Mouse (Mus musculus): ENCODE results near the gene Abcc2. TPM values are rescaled to one million over a fixed set of nuclear protein-coding genes. Genes with fewer than 3 reads are reported as not detected.

The Abcc2 gene
- polyA plus RNA-seq, 1 experiment from 2014 or later = not detected

DNA sequence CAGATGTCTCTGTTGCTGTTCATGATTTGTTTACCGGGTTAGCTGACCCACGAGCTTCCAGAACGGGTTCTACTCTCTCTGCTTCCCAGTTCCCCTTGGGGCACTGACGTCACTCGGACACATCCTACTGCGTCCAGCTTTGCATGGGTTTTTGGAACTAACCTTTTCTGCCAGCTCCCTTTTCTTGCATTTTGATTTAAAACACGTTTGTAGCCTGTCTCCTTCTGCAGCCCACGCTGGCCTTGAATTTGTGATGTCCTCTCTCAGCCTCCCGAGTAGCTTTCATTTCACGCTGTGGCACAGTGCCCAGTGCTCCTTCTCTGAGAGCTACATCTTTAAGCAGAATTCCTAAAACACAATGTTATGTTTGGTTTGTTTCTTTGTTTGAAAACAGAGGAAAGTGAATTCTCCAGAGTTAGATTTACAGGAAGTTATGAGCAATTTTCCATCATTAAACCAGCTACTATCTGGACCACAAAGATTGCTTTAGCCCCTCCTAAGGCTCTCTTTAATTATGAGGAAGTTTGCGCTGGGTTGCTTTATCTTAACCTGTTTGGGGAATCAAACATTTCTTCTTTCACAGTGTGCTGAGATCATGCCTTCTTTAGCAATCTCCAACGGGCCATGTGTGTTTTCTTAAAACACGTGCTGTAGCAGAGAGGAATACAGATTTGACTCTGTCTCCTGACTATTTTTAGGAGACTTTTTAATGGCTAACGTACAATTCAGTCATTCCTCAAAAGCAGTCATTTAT is 33.8 kb downstream of the Abcc2 start:
- Histone ChIP-seq H3K9me3 (ENCODE audit: control insufficient read depth, low read length) (no peaks in the 10 kb centered on the region), H3K27ac (replicated peaks; ENCODE audit: low read depth, low read length) (no peak overlapping the region), H3K4me3 (replicated peaks; ENCODE audit: low read depth, low read length) (no peak overlapping the region), H3K27me3 (ENCODE audit: control insufficient read depth, insufficient read depth, low read length) (no peaks in the 10 kb centered on the region), H3K9ac (replicated peaks; ENCODE audit: low read length) (no peak overlapping the region), H3K4me2 (ENCODE audit: low read length) (no peak overlapping the region), H3K36me3 (ENCODE audit: control insufficient read depth, insufficient read depth, low read length) (no peaks in the 10 kb centered on the region), H3K4me1 (ENCODE audit: control insufficient read depth, insufficient read depth, low read length) (no peaks in the 10 kb centered on the region)
- ATAC-seq (ENCODE audit: low FRiP score, low TSS enrichment) = no peak
- DNase-seq = no peak
- 71% methylated on average over 14 of the region's 14 CpGs for WGBS

DNA sequence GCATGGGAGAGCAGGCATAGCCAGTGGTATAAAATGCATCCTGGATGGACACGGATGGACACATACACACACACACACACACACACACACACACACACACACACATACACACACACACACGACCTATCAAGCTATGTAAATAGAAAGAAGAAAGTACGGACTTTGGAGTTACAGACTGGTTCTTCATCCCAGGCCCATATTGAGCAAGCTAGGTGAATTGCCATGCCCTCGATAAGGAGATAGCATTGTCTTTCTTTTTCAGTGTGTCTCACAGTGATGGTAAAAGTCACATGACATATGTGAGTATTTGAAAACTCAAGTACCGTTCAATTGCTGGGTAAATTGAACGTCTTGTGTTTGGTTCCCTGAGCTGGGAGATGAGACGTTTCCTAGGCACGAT is 44.9 kb downstream of the Abcc2 start:
- Histone ChIP-seq H3K27ac (replicated peaks; ENCODE audit: low read depth, low read length) (no peak overlapping the region), H3K27me3 (ENCODE audit: control insufficient read depth, insufficient read depth, low read length) (no peaks in the 10 kb centered on the region), H3K4me2 (ENCODE audit: low read length) (no peak overlapping the region), H3K4me3 (replicated peaks; ENCODE audit: low read depth, low read length) (no peak overlapping the region), H3K36me3 (ENCODE audit: control insufficient read depth, insufficient read depth, low read length) (no peaks in the 10 kb centered on the region), H3K4me1 (ENCODE audit: control insufficient read depth, insufficient read depth, low read length) (no peaks in the 10 kb centered on the region), H3K9me3 (ENCODE audit: control insufficient read depth, low read length) (no peaks in the 10 kb centered on the region), H3K9ac (replicated peaks; ENCODE audit: low read length) (no peak overlapping the region)
- WGBS = 73% methylated on average over 8 of the region's 8 CpGs
- DNase-seq = no peak
- ATAC-seq (ENCODE audit: low FRiP score, low TSS enrichment) = no peak

DNA sequence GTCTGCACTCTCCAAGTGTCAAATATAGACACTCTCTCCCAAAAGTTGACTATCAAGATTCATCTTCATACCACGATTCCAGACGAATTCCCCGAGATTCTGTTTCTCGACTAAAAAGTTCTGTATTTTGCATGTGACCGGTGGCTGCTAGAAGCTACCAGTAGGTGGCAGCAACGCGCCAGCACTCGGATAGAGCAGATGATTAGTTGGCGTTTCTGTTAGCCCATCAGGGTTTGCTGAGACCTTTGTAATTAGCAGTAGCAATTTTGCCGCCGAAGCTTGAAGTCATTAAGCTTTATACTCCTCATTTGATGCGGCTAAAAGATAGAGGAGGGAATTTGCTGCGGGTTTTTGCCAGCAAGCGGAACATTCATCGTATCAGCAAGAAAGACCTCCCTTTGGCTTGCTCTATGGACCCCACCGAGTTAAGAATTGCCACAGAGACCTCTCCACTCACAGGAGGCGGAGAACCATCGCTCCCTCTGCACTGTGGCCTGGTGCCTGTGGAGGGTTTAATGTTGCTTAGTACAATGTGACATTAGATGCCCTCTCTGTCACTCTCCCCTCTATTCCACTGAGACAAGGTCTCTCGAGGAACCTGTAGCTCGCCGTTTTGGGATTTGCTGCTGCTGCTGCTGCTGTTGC is 50.6 kb downstream of the Abcc2 start:
- Histone ChIP-seq H3K4me2 (ENCODE audit: low read length) (peak overlapping the region; percentile 28), H3K4me3 (replicated peaks; ENCODE audit: low read depth, low read length) (no peak overlapping the region), H3K36me3 (ENCODE audit: control insufficient read depth, insufficient read depth, low read length) (no peaks in the 10 kb centered on the region), H3K9me3 (ENCODE audit: control insufficient read depth, low read length) (no peaks in the 10 kb centered on the region), H3K9ac (replicated peaks; ENCODE audit: low read length) (no peak overlapping the region), H3K4me1 (ENCODE audit: control insufficient read depth, insufficient read depth, low read length) (no peaks in the 10 kb centered on the region), H3K27ac (replicated peaks; ENCODE audit: low read depth, low read length) (no peak overlapping the region), H3K27me3 (ENCODE audit: control insufficient read depth, insufficient read depth, low read length) (no peaks in the 10 kb centered on the region)
- WGBS = 30% methylated on average over 21 of the region's 21 CpGs
- DNase-seq (peak; percentile 91), ATAC-seq (ENCODE audit: low FRiP score, low TSS enrichment) (no peak)

DNA sequence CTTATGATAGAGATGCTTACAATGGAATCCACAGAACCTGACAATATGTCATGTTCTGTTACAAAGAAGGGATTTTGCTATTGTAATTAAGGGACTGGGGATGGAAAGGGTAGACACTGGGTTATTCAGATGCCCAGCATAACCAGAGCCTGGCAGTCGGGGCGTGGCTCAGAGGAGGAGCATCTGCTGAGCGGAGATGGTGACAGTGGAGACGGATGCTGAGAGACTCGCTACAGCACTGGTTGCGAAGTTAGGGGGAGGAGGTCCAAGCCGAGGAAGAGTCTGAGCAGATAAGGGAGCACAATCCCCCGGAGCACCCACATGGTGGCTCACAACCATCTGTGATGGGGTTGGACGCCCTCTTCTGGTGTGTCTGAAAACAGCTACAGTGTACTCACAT is 61.2 kb downstream of the Abcc2 start:
- Histone ChIP-seq H3K36me3 (ENCODE audit: control insufficient read depth, insufficient read depth, low read length) (peaks cover 30% of the 10 kb centered on the region), H3K9ac (replicated peaks; ENCODE audit: low read length) (no peak overlapping the region), H3K4me3 (replicated peaks; ENCODE audit: low read depth, low read length) (no peak overlapping the region), H3K4me2 (ENCODE audit: low read length) (no peak overlapping the region), H3K4me1 (ENCODE audit: control insufficient read depth, insufficient read depth, low read length) (no peaks in the 10 kb centered on the region), H3K27me3 (ENCODE audit: control insufficient read depth, insufficient read depth, low read length) (no peaks in the 10 kb centered on the region), H3K9me3 (ENCODE audit: control insufficient read depth, low read length) (no peaks in the 10 kb centered on the region), H3K27ac (replicated peaks; ENCODE audit: low read depth, low read length) (no peak overlapping the region)
- no peak for ATAC-seq (ENCODE audit: low FRiP score, low TSS enrichment)
- WGBS = 88% methylated on average over 9 of the region's 9 CpGs
- DNase-seq = no peak

DNA sequence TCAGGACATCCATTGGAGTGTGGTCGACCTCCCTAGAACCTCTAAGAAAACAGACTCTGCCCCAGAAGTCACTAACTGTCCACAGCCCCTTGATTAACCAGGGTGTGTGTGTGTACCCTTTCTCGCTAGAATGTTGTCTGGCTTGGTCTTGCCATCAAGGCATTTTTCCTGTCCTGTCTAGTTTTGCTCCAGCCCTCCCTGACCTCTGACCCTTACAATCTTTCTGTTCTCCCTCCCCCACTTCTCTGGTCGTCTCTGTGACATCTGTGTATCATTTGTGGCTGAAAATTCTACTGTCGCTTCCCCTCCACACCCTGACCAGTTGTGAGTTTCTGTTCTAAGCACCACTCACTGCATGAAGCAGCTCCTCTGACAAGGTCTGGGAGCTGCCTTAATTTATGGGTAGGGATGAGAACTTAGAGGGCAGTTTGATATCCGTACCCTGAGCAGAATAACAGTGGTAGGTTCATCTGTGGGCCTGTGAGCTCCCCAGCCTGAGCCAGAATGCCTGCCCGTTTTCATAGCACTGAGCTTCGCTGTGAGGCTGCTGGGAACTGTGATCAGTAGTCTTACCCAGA is 63.4 kb downstream of the Abcc2 start:
- H3K27ac ChIP-seq (replicated peaks; ENCODE audit: low read depth, low read length) = no peak overlapping the region
- H3K4me1 ChIP-seq (ENCODE audit: control insufficient read depth, insufficient read depth, low read length) = no peaks in the 10 kb centered on the region
- H3K9me3 ChIP-seq (ENCODE audit: control insufficient read depth, low read length) = no peaks in the 10 kb centered on the region
- H3K36me3 ChIP-seq (ENCODE audit: control insufficient read depth, insufficient read depth, low read length) = peaks cover 52% of the 10 kb centered on the region
- H3K4me2 ChIP-seq (ENCODE audit: low read length) = no peak overlapping the region
- WGBS = 78% methylated on average over 7 of the region's 7 CpGs
- no peak overlapping the region for H3K9ac ChIP-seq (replicated peaks; ENCODE audit: low read length)
- ATAC-seq (ENCODE audit: low FRiP score, low TSS enrichment) (no peak), DNase-seq (no peak)
- H3K4me3 ChIP-seq (replicated peaks; ENCODE audit: low read depth, low read length) = no peak overlapping the region
- no peaks in the 10 kb centered on the region for H3K27me3 ChIP-seq (ENCODE audit: control insufficient read depth, insufficient read depth, low read length)

DNA sequence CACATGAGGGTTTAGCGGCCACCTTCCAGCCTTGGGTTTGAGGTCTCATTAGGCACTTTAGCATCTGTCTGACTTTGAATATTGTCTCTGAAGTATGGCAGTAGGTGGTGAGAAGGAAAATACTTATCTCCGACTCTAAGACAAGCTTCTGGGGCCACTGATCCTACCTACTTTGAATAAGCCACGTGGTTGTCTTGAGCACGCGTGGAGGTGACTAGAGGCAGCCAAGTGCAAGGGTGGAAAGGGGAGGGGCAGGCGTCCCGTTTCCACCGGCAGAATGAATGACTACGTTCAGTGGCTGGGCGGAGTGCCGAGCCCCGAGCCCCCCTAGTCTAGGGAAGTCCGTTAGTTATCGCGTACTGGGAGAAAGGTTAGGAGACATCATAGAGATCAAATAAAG is 65.1 kb downstream of the Abcc2 start:
- H3K9me3 ChIP-seq (ENCODE audit: control insufficient read depth, low read length) = no peaks in the 10 kb centered on the region
- no peak overlapping the region for H3K4me3 ChIP-seq (replicated peaks; ENCODE audit: low read depth, low read length)
- DNase-seq (no peak), ATAC-seq (ENCODE audit: low FRiP score, low TSS enrichment) (no peak)
- no peak overlapping the region for H3K9ac ChIP-seq (replicated peaks; ENCODE audit: low read length)
- 93% methylated on average over 15 of the region's 15 CpGs for WGBS
- no peaks in the 10 kb centered on the region for H3K27me3 ChIP-seq (ENCODE audit: control insufficient read depth, insufficient read depth, low read length)
- peaks cover 66% of the 10 kb centered on the region for H3K36me3 ChIP-seq (ENCODE audit: control insufficient read depth, insufficient read depth, low read length)
- no peak overlapping the region for H3K4me2 ChIP-seq (ENCODE audit: low read length)
- no peaks in the 10 kb centered on the region for H3K4me1 ChIP-seq (ENCODE audit: control insufficient read depth, insufficient read depth, low read length)
- H3K27ac ChIP-seq (replicated peaks; ENCODE audit: low read depth, low read length) = no peak overlapping the region

DNA sequence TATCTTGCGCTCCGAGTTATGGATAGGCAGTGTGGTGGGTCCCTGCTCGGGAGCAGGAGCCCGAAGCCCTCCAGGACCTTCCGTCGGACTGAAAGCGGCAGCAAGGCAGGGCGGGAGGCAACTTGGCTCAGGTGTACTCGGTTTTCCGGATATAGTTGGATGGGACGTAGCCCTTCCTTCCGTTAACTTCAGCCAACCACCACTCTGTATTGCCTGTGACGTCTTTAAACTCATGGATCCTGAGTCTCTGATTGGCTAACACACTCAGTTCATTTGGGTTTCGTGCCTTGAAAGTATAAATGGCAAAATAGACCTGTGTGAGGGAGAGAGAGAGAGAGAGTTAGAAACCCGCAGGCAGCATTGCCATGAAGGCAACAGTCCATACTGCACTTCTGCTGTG is 66.0 kb downstream of the Abcc2 start:
- no peak overlapping the region for H3K4me3 ChIP-seq (replicated peaks; ENCODE audit: low read depth, low read length)
- WGBS = 96% methylated on average over 15 of the region's 15 CpGs
- H3K36me3 ChIP-seq (ENCODE audit: control insufficient read depth, insufficient read depth, low read length) = peaks cover 71% of the 10 kb centered on the region
- no peaks in the 10 kb centered on the region for H3K27me3 ChIP-seq (ENCODE audit: control insufficient read depth, insufficient read depth, low read length)
- DNase-seq (no peak), ATAC-seq (ENCODE audit: low FRiP score, low TSS enrichment) (no peak)
- H3K9me3 ChIP-seq (ENCODE audit: control insufficient read depth, low read length) = no peaks in the 10 kb centered on the region
- H3K4me2 ChIP-seq (ENCODE audit: low read length) = no peak overlapping the region
- H3K9ac ChIP-seq (replicated peaks; ENCODE audit: low read length) = no peak overlapping the region
- H3K27ac ChIP-seq (replicated peaks; ENCODE audit: low read depth, low read length) = no peak overlapping the region
- H3K4me1 ChIP-seq (ENCODE audit: control insufficient read depth, insufficient read depth, low read length) = no peaks in the 10 kb centered on the region

DNA sequence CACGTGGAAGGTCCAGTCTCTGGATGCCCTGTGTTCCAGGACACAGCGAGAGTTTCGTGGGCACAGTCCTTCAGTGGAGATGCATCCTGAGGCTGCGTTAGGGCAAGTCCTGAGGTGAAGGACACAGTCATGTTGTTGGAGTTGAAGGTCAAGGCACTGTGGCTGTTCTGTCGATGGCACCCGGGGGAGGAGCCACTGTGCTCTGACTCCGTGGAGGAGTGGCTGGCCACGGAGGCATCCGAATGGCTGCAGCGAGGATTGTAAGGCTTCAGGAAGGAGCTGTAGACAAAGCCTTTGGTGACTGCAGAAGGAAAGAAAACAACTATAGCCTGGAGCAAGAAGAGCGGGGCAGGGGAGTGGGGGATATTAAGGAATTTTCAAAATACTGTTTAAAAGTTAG is 68.0 kb downstream of the Abcc2 start:
- Histone ChIP-seq H3K27ac (replicated peaks; ENCODE audit: low read depth, low read length) (no peak overlapping the region), H3K4me2 (ENCODE audit: low read length) (no peak overlapping the region), H3K9me3 (ENCODE audit: control insufficient read depth, low read length) (no peaks in the 10 kb centered on the region), H3K9ac (replicated peaks; ENCODE audit: low read length) (no peak overlapping the region), H3K36me3 (ENCODE audit: control insufficient read depth, insufficient read depth, low read length) (peaks cover 91% of the 10 kb centered on the region), H3K4me1 (ENCODE audit: control insufficient read depth, insufficient read depth, low read length) (no peaks in the 10 kb centered on the region), H3K4me3 (replicated peaks; ENCODE audit: low read depth, low read length) (no peak overlapping the region), H3K27me3 (ENCODE audit: control insufficient read depth, insufficient read depth, low read length) (no peaks in the 10 kb centered on the region)
- no peak for ATAC-seq (ENCODE audit: low FRiP score, low TSS enrichment)
- 96% methylated on average over 11 of the region's 11 CpGs for WGBS
- DNase-seq = no peak
